Mouse (Mus musculus) brain, adult 2 months (tissue): Measurements from ENCODE around the gene Fsd1l.

Experiments used
- DNase-seq: peaks from one replicate; pipeline ENCODE4 v3.0.0; 2011; ENCODE audit warnings: low read depth, low spot score

The Fsd1l gene

GRCm38 (mm10) chr4:53631316-53632010 lies at the start of gene Fsd1l:
TSS of gene Fsd1l (plus strand) at chr4:53631471.
- peak; percentile 89 for DNase-seq

- DNase-seq = no peak
Measured at GRCm38 (mm10) chr4:53587676-53588075, 43.6 kb upstream of the Fsd1l start.

GRCm38 (mm10) chr4:53588936-53589335 lies 42.3 kb upstream of the Fsd1l start:
- DNase-seq = no peak

- DNase-seq = no peak
Measured at GRCm38 (mm10) chr4:53589466-53589865, 41.8 kb upstream of the Fsd1l start.

GRCm38 (mm10) chr4:53590163-53590562 lies 41.1 kb upstream of the Fsd1l start:
- no peak for DNase-seq

- DNase-seq = no peak
Measured at GRCm38 (mm10) chr4:53590691-53591447, 40.4 kb upstream of the Fsd1l start.

GRCm38 (mm10) chr4:53591536-53591935 lies 39.7 kb upstream of the Fsd1l start:
- peak; percentile 71 for DNase-seq

GRCm38 (mm10) chr4:53591941-53592340 lies 39.3 kb upstream of the Fsd1l start:
- DNase-seq = no peak

- DNase-seq = no peak
Measured at GRCm38 (mm10) chr4:53592386-53592785, 38.9 kb upstream of the Fsd1l start.

GRCm38 (mm10) chr4:53594204-53594603 lies 37.1 kb upstream of the Fsd1l start:
- DNase-seq = peak; percentile 94

GRCm38 (mm10) chr4:53595246-53596062 lies 35.8 kb upstream of the Fsd1l start:
- no peak for DNase-seq

- DNase-seq = no peak
Measured at GRCm38 (mm10) chr4:53596063-53596895, 35.0 kb upstream of the Fsd1l start.

- peak; percentile 60 for DNase-seq
Measured at GRCm38 (mm10) chr4:53600462-53600861, 30.8 kb upstream of the Fsd1l start.

GRCm38 (mm10) chr4:53614576-53615225 lies 16.6 kb upstream of the Fsd1l start:
- DNase-seq = no peak

- no peak for DNase-seq
Measured at GRCm38 (mm10) chr4:53617968-53618367, 13.3 kb upstream of the Fsd1l start.

GRCm38 (mm10) chr4:53620104-53620503 lies 11.2 kb upstream of the Fsd1l start:
- no peak for DNase-seq

GRCm38 (mm10) chr4:53621084-53621483 lies 10.2 kb upstream of the Fsd1l start:
- DNase-seq = no peak

- DNase-seq = no peak
Measured at GRCm38 (mm10) chr4:53621490-53621889, 9.8 kb upstream of the Fsd1l start.

GRCm38 (mm10) chr4:53623711-53624110 lies 7.6 kb upstream of the Fsd1l start:
- DNase-seq = peak; percentile 51

GRCm38 (mm10) chr4:53624816-53625215 lies 6.5 kb upstream of the Fsd1l start:
- DNase-seq = peak; percentile 50

- DNase-seq = no peak
Measured at GRCm38 (mm10) chr4:53625263-53625662, 6.0 kb upstream of the Fsd1l start.
